Mouse (Mus musculus) heart, embryonic 11.5 days (tissue): ENCODE measurements around the gene Fam76a. TPM values are rescaled to one million over a fixed set of nuclear protein-coding genes. Genes with fewer than 3 reads are reported as not detected.

ENCODE experiments used
- ATAC-seq: fragments of 200-750 bp; cut with Nextera tagmentation; replicated peaks from 2 replicates; pipeline ENCODE4 v1.8.0; 2017; ENCODE audit warnings: moderate library complexity; ENCODE audit not compliant: insufficient number of reproducible peaks, low FRiP score, low TSS enrichment
- H3K27ac ChIP-seq: fragments of 300-500 bp; sonication (generic); 2 replicates; pipeline ENCODE4 v1.5.1; 2014; ENCODE audit warnings: mild to moderate bottlenecking, low read depth, low read length
- H3K27me3 ChIP-seq: fragments of 300-500 bp; sonication (generic); 2 replicates; pipeline ENCODE4 v1.6.1; 2014; ENCODE audit warnings: mild to moderate bottlenecking, low read length, mixed read lengths; ENCODE audit not compliant: control insufficient read depth, insufficient read depth
- H3K36me3 ChIP-seq: fragments of 300-500 bp; sonication (generic); 2 replicates; pipeline ENCODE4 v1.6.1; 2014; ENCODE audit warnings: mild to moderate bottlenecking, low read length, moderate library complexity, mixed read lengths; ENCODE audit not compliant: control insufficient read depth, insufficient read depth
- H3K4me1 ChIP-seq: fragments of 300-500 bp; sonication (generic); 2 replicates; pipeline ENCODE4 v1.6.1; 2014; ENCODE audit warnings: low read length; ENCODE audit not compliant: control insufficient read depth, insufficient read depth
- H3K4me2 ChIP-seq: fragments of 300-500 bp; sonication (generic); 2 replicates; pipeline ENCODE4 v1.6.1; 2014; ENCODE audit warnings: mild to moderate bottlenecking, moderate library complexity
- H3K4me3 ChIP-seq: fragments of 300-500 bp; sonication (generic); 2 replicates; pipeline ENCODE4 v1.5.1; 2014; ENCODE audit warnings: low read depth, low read length
- H3K9ac ChIP-seq: fragments of 300-500 bp; sonication (generic); 2 replicates; pipeline ENCODE4 v1.6.1; 2014; ENCODE audit warnings: mild to moderate bottlenecking, low read depth, low read length, moderate library complexity
- H3K9me3 ChIP-seq: fragments of 300-500 bp; sonication (generic); replicated peaks from 2 replicates; pipeline ENCODE4 v1.6.1; 2016; ENCODE audit warnings: low read length; ENCODE audit not compliant: control insufficient read depth
- WGBS: fragments of 180-500 bp; shearing (Covaris S2); extraction: QIAGEN DNeasy Blood & Tissue Kit; methylation state at CpG from one replicate; pipeline ENCODE4 v1.1.7; 2014; ENCODE audit not compliant: insufficient replicate concordance; 5-methylcytosine and 5-hydroxymethylcytosine counted together
- polyA plus RNA-seq: library from polyadenylated mRNA; unstranded; fragments of >200 nt; fragmentation: Nextera tagmentation; extraction: Ambion mirVana; gene quantifications from 2 replicates; pipeline ENCODE4 v1.2.1, GENCODE M21; 2014

The Fam76a gene
- 31.2 and 33.4 TPM in 2 replicates for polyA plus RNA-seq

- under 1% methylated on average over 49 of the region's 53 CpGs for WGBS
- H3K27ac ChIP-seq, result peak within 1 kb of the TSS; percentile 90
- H3K9ac ChIP-seq, result peak within 1 kb of the TSS; percentile 88
- peaks cover 5% of the 10 kb centered on the region; the same call in 1 of the 2 replicates for H3K4me1 ChIP-seq
- H3K4me3 ChIP-seq, result peak within 1 kb of the TSS; percentile 98
- ATAC-seq, result peak; percentile 94
- H3K36me3 ChIP-seq, result peaks cover 4% of the 10 kb centered on the region
- H3K4me2 ChIP-seq, result peak within 1 kb of the TSS; percentile 82
- no peaks in the 10 kb centered on the region for H3K9me3 ChIP-seq
- no peaks in the 10 kb centered on the region for H3K27me3 ChIP-seq
Measured at GRCm38 (mm10) chr4:132922558-132923008, at the start of gene Fam76a. TSS of gene Fam76a (minus strand) at chr4:132922558.

DNA sequence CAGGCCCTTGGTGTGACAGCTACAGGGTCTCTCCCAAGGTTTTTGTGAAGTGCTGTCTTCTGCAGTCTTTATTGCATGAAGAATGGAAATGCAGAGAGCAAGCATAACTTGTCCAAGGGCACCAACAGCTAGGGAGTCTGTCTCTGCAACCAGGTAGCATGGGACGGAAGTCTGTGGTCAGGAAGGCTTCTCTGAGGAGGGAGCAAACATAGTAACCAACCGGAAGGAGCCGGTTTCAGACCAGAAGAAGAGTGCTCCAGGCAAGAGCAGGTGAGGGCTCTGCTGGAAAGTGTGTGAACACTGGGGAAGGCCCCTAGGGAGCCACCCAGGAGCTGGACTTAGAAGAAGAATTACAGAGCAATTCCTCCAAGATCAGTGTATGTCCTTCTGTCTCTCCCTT is 49.7 kb upstream of the Fam76a start:
- Histone ChIP-seq H3K4me3 (no peak overlapping the region), H3K9ac (no peak overlapping the region), H3K36me3 (no peaks in the 10 kb centered on the region), H3K27ac (no peak overlapping the region), H3K4me2 (no peak overlapping the region), H3K9me3 (no peaks in the 10 kb centered on the region), H3K4me1 (peaks cover 21% of the 10 kb centered on the region), H3K27me3 (peaks cover 35% of the 10 kb centered on the region)
- WGBS, result 63% methylated on average over 3 of the region's 3 CpGs
- no peak for ATAC-seq

- Histone ChIP-seq H3K4me3 (no peak overlapping the region), H3K27me3 (peaks cover 32% of the 10 kb centered on the region), H3K4me2 (no peak overlapping the region), H3K4me1 (peaks cover 21% of the 10 kb centered on the region), H3K9ac (no peak overlapping the region), H3K27ac (no peak overlapping the region), H3K9me3 (no peaks in the 10 kb centered on the region), H3K36me3 (no peaks in the 10 kb centered on the region)
- 72% methylated on average over 6 of the region's 6 CpGs for WGBS
- ATAC-seq, result no peak
Measured at GRCm38 (mm10) chr4:132971601-132972000, 49.2 kb upstream of the Fam76a start.

- H3K27ac ChIP-seq, result no peak overlapping the region; the same call in 1 of the 2 replicates
- 49% methylated on average over 6 of the region's 6 CpGs for WGBS
- no peak overlapping the region for H3K9ac ChIP-seq
- no peak overlapping the region for H3K4me3 ChIP-seq
- H3K9me3 ChIP-seq, result no peaks in the 10 kb centered on the region
- H3K4me2 ChIP-seq, result no peak overlapping the region
- peaks cover 7% of the 10 kb centered on the region for H3K4me1 ChIP-seq
- H3K27me3 ChIP-seq, result peaks cover 6% of the 10 kb centered on the region; the same call in 1 of the 2 replicates
- H3K36me3 ChIP-seq, result no peaks in the 10 kb centered on the region
- no peak for ATAC-seq
Measured at GRCm38 (mm10) chr4:132968105-132968938, 46.0 kb upstream of the Fam76a start.

- Histone ChIP-seq H3K9me3 (no peaks in the 10 kb centered on the region), H3K9ac (0 out of 2 replicates have a peak overlapping the region, but pooled peaks have one; percentile 16), H3K4me3 (no peak overlapping the region), H3K4me2 (no peak overlapping the region), H3K27me3 (no peaks in the 10 kb centered on the region), H3K4me1 (peaks cover 27% of the 10 kb centered on the region), H3K36me3 (no peaks in the 10 kb centered on the region), H3K27ac (no peak overlapping the region)
- no peak for ATAC-seq
- WGBS, result 53% methylated on average over 5 of the region's 5 CpGs
Measured at GRCm38 (mm10) chr4:132964473-132964872, 42.1 kb upstream of the Fam76a start.

- Histone ChIP-seq H3K4me3 (no peak overlapping the region), H3K9ac (no peak overlapping the region), H3K4me1 (peaks cover 30% of the 10 kb centered on the region), H3K9me3 (no peaks in the 10 kb centered on the region), H3K36me3 (no peaks in the 10 kb centered on the region), H3K27ac (no peak overlapping the region), H3K27me3 (no peaks in the 10 kb centered on the region), H3K4me2 (no peak overlapping the region)
- 41% methylated on average over 3 of the region's 3 CpGs for WGBS
- ATAC-seq, result no peak
Measured at GRCm38 (mm10) chr4:132964064-132964463, 41.7 kb upstream of the Fam76a start.

- Histone ChIP-seq H3K9me3 (no peaks in the 10 kb centered on the region), H3K27me3 (no peaks in the 10 kb centered on the region), H3K4me2 (no peak overlapping the region), H3K27ac (no peak overlapping the region), H3K4me1 (peaks cover 36% of the 10 kb centered on the region), H3K4me3 (no peak overlapping the region), H3K9ac (no peak overlapping the region), H3K36me3 (no peaks in the 10 kb centered on the region)
- 36% methylated on average over 2 of the region's 2 CpGs for WGBS
- no peak for ATAC-seq
Measured at GRCm38 (mm10) chr4:132963436-132963835, 41.1 kb upstream of the Fam76a start.

GRCm38 (mm10) chr4:132962628-132963027 is 40.3 kb upstream of the Fam76a start:
- no peak overlapping the region for H3K4me3 ChIP-seq
- no peaks in the 10 kb centered on the region for H3K9me3 ChIP-seq
- ATAC-seq, result no peak
- no peak overlapping the region for H3K4me2 ChIP-seq
- H3K9ac ChIP-seq, result no peak overlapping the region
- no peak overlapping the region for H3K27ac ChIP-seq
- H3K27me3 ChIP-seq, result no peaks in the 10 kb centered on the region
- H3K4me1 ChIP-seq, result peaks cover 37% of the 10 kb centered on the region
- 77% methylated on average over 4 of the region's 4 CpGs for WGBS
- no peaks in the 10 kb centered on the region for H3K36me3 ChIP-seq
